Mouse (Mus musculus) C2C12 (cell line): ENCODE results near the gene Hfe2.

ENCODE experiments used
- CTCF ChIP-seq: IDR thresholded peaks from one replicate; pipeline ENCODE4 v1.5.1; 2011; ENCODE audit not compliant: control insufficient read depth, insufficient read depth, insufficient read length
- FOSL1 ChIP-seq: IDR thresholded peaks from one replicate; pipeline ENCODE4 v1.8.0; 2011; ENCODE audit warnings: mild to moderate bottlenecking, low read length; ENCODE audit not compliant: poor library complexity, insufficient read depth, severe bottlenecking
- MAX ChIP-seq: IDR thresholded peaks from one replicate; pipeline ENCODE4 v1.6.1; 2011; ENCODE audit warnings: mild to moderate bottlenecking, control low read depth
- MYOD1 ChIP-seq: IDR thresholded peaks from one replicate; pipeline ENCODE4 v1.6.1; 2011; ENCODE audit warnings: low read depth; ENCODE audit not compliant: control insufficient read depth, insufficient read length
- MYOG ChIP-seq: IDR thresholded peaks from one replicate; pipeline ENCODE4 v1.6.1; 2011; ENCODE audit not compliant: control insufficient read depth, insufficient read length; ENCODE audit errors: extremely low read depth
- USF1 ChIP-seq: IDR thresholded peaks from one replicate; pipeline ENCODE4 v1.6.1; 2011; ENCODE audit warnings: low read depth, mild to moderate bottlenecking, control low read depth, moderate library complexity

DNA sequence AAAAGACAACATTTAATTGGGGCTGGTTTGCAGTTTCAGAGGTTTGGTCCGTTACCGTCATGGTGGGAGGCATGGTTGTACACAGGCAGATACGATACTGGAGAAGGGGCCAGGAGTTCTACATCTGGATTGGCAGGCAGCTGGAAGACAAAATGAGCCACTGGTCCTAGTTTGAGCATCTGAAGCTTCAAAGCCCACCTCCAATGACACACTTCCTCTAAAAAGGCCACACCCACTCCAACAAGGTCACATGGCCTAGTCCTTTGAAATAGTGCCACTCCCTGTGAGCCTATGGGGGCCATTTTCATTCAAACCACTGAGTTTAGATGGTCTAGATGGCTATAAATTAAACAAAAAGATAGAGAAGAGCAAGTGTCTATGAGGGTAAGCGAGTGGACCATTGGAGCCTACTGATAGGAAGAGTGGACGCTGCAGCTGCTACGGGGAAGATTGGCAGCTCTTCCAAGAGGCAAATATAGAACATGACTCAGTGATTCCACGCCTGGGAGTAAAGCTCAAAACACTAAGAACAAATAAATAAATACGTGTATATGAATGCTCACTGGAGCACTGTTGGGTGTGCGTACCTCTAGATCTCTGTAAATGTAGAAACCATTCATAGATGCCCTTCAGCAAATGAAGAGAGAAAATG, 18.4 kb upstream of the Hfe2 start:
- TF ChIP-seq CTCF (no peak), MAX (no peak), FOSL1 (no peak), USF1 (peak; percentile 50), MYOG (no peak), MYOD1 (no peak)
